Mouse (Mus musculus): ENCODE measurements around the gene Rnf130. TPM values are rescaled to one million over a fixed set of nuclear protein-coding genes. Genes with fewer than 3 reads are reported as not detected.

Gene Rnf130
- polyA plus RNA-seq, 1 experiment from 2014 or later, result 72.5 TPM

DNA sequence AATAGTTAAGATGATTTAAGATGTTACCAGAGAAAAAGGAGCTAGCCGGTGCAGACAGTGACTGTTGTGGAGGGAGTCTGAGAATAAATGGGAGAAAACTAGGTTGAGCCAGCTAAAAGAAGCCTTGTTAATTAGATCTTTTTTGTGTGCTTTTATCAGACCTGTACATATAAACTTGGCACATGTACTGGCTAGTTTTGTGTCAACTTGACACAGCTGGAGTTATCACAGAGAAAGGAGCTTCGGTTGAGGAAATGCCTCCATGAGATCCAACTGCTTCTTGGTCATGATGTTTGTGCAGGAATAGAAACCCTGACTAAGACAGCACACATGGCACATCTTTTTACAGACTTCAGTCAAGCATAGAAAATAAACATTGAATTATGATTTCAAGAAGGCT is 32.6 kb downstream of the Rnf130 start:
- 83% methylated on average over 2 of the region's 2 CpGs for WGBS
- Histone ChIP-seq H3K36me3 (ENCODE audit: control insufficient read depth, insufficient read depth, low read length) (peaks cover 6% of the 10 kb centered on the region; the same call in 1 of the 2 replicates), H3K9me3 (ENCODE audit: control insufficient read depth, low read length) (no peaks in the 10 kb centered on the region), H3K4me2 (ENCODE audit: low read length) (no peak overlapping the region), H3K4me1 (ENCODE audit: control insufficient read depth, insufficient read depth, low read length) (0 out of 2 replicates have a peak, but pooled peaks cover 2% of the 10 kb centered on the region), H3K9ac (replicated peaks; ENCODE audit: low read length) (no peak overlapping the region), H3K4me3 (replicated peaks; ENCODE audit: low read depth, low read length) (no peak overlapping the region), H3K27me3 (ENCODE audit: control insufficient read depth, insufficient read depth, low read length) (no peaks in the 10 kb centered on the region), H3K27ac (replicated peaks; ENCODE audit: low read depth, low read length) (no peak overlapping the region)
- ATAC-seq (ENCODE audit: low FRiP score, low TSS enrichment), result no peak
- DNase-seq, result no peak

DNA sequence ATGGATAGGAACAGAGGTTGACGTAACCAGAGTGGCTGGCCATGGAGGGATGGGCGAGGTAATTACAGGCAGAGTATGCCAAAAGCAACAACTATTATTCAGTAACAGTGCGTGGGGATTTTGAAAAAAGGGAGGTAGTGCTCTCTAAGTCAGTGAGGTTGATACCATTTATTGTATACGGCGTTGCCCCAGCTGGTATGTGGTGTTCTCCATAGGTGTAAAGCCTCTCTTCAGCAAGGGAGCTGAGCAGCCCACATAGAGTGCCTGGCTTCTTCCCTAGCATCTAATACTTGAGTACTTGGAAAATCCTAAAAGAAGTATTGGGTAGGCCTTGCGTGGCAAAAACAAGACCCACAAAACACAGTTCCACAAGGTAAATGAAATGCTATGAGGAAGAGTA is 33.1 kb downstream of the Rnf130 start:
- Histone ChIP-seq H3K9ac (replicated peaks; ENCODE audit: low read length) (no peak overlapping the region), H3K27me3 (ENCODE audit: control insufficient read depth, insufficient read depth, low read length) (no peaks in the 10 kb centered on the region), H3K27ac (replicated peaks; ENCODE audit: low read depth, low read length) (no peak overlapping the region), H3K9me3 (ENCODE audit: control insufficient read depth, low read length) (no peaks in the 10 kb centered on the region), H3K4me1 (ENCODE audit: control insufficient read depth, insufficient read depth, low read length) (0 out of 2 replicates have a peak, but pooled peaks cover 2% of the 10 kb centered on the region), H3K36me3 (ENCODE audit: control insufficient read depth, insufficient read depth, low read length) (peaks cover 6% of the 10 kb centered on the region; the same call in 1 of the 2 replicates), H3K4me3 (replicated peaks; ENCODE audit: low read depth, low read length) (no peak overlapping the region), H3K4me2 (ENCODE audit: low read length) (no peak overlapping the region)
- DNase-seq (no peak), ATAC-seq (ENCODE audit: low FRiP score, low TSS enrichment) (no peak)
- WGBS, result 97% methylated on average over 6 of the region's 6 CpGs

DNA sequence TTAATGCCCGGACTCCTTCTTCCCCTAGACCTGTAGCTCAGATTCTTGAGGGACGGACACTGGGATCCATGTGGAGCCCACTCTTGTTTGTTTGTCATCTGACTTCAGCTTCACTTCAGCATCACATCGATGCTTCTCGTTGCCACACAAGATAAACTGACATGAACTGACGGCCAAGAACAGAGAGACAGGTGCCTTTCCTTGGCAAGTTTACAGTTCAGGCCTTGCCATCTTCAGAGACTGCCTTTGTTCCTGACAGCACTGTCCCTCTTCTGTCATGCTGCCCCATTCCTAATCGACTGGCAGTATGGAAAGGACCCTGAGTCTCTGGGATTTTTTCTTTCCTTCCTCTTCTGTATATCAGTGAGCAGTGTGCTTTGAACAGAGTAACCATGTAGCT is 33.9 kb downstream of the Rnf130 start:
- peaks cover 4% of the 10 kb centered on the region; the same call in 1 of the 2 replicates for H3K36me3 ChIP-seq (ENCODE audit: control insufficient read depth, insufficient read depth, low read length)
- no peaks in the 10 kb centered on the region for H3K9me3 ChIP-seq (ENCODE audit: control insufficient read depth, low read length)
- 0 out of 2 replicates have a peak, but pooled peaks cover 2% of the 10 kb centered on the region for H3K4me1 ChIP-seq (ENCODE audit: control insufficient read depth, insufficient read depth, low read length)
- ATAC-seq (ENCODE audit: low FRiP score, low TSS enrichment), result no peak
- no peak overlapping the region for H3K4me2 ChIP-seq (ENCODE audit: low read length)
- 95% methylated on average over 6 of the region's 6 CpGs for WGBS
- DNase-seq, result no peak
- H3K27ac ChIP-seq (replicated peaks; ENCODE audit: low read depth, low read length), result no peak overlapping the region
- H3K9ac ChIP-seq (replicated peaks; ENCODE audit: low read length), result no peak overlapping the region
- no peak overlapping the region for H3K4me3 ChIP-seq (replicated peaks; ENCODE audit: low read depth, low read length)
- H3K27me3 ChIP-seq (ENCODE audit: control insufficient read depth, insufficient read depth, low read length), result no peaks in the 10 kb centered on the region

DNA sequence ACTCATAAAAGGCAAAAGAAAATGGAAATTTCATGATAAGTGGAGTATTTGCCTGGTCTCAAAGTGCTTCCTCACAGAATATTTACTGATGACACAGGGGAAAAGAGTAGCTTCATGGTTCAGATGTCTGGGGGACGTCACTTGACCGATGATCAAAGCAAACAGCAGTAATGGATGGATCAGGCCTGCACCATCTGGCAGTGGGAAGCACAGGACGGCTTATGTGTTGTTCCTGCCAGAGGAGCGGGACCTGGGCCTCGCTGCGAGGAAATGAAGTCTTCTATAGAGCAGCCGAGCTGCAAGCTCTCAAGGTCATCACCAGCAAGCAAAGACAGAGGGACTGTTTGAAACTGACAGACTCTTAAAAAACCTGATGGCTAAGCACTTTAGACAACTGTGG is 37.0 kb downstream of the Rnf130 start:
- H3K27me3 ChIP-seq (ENCODE audit: control insufficient read depth, insufficient read depth, low read length), result no peaks in the 10 kb centered on the region
- ATAC-seq (ENCODE audit: low FRiP score, low TSS enrichment) (no peak), DNase-seq (peak; percentile 24)
- 0 out of 2 replicates have a peak, but pooled peaks cover 2% of the 10 kb centered on the region for H3K4me1 ChIP-seq (ENCODE audit: control insufficient read depth, insufficient read depth, low read length)
- H3K9me3 ChIP-seq (ENCODE audit: control insufficient read depth, low read length), result no peaks in the 10 kb centered on the region
- no peak overlapping the region for H3K4me2 ChIP-seq (ENCODE audit: low read length)
- WGBS, result 47% methylated on average over 7 of the region's 7 CpGs
- no peaks in the 10 kb centered on the region for H3K36me3 ChIP-seq (ENCODE audit: control insufficient read depth, insufficient read depth, low read length)
- no peak overlapping the region for H3K27ac ChIP-seq (replicated peaks; ENCODE audit: low read depth, low read length)
- H3K4me3 ChIP-seq (replicated peaks; ENCODE audit: low read depth, low read length), result no peak overlapping the region
- H3K9ac ChIP-seq (replicated peaks; ENCODE audit: low read length), result no peak overlapping the region

DNA sequence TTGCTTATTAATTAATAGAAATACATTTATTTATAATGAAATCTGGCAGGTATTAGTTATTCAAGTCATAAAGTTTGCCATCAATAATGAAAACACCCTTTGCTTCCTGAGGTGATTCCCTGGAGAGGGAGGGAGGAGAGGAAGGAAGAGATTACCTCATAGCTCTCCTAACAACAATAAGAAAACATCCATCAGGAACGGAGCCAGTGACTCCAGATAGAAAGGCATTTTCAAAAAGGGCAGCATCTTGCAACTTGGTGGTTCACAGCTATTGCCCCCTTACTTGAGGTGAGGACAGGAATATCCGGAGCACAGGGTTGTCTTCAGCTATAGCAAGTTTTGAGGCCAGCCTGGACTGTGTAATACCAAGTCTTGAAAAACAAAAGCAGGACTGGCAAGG is 40.9 kb downstream of the Rnf130 start:
- Histone ChIP-seq H3K4me3 (replicated peaks; ENCODE audit: low read depth, low read length) (no peak overlapping the region), H3K27me3 (ENCODE audit: control insufficient read depth, insufficient read depth, low read length) (no peaks in the 10 kb centered on the region), H3K4me2 (ENCODE audit: low read length) (no peak overlapping the region), H3K9ac (replicated peaks; ENCODE audit: low read length) (no peak overlapping the region), H3K27ac (replicated peaks; ENCODE audit: low read depth, low read length) (no peak overlapping the region), H3K36me3 (ENCODE audit: control insufficient read depth, insufficient read depth, low read length) (no peaks in the 10 kb centered on the region), H3K4me1 (ENCODE audit: control insufficient read depth, insufficient read depth, low read length) (0 out of 2 replicates have a peak, but pooled peaks cover 2% of the 10 kb centered on the region), H3K9me3 (ENCODE audit: control insufficient read depth, low read length) (no peaks in the 10 kb centered on the region)
- WGBS, result 74% methylated on average over 2 of the region's 2 CpGs
- ATAC-seq (ENCODE audit: low FRiP score, low TSS enrichment), result no peak
- DNase-seq, result no peak

DNA sequence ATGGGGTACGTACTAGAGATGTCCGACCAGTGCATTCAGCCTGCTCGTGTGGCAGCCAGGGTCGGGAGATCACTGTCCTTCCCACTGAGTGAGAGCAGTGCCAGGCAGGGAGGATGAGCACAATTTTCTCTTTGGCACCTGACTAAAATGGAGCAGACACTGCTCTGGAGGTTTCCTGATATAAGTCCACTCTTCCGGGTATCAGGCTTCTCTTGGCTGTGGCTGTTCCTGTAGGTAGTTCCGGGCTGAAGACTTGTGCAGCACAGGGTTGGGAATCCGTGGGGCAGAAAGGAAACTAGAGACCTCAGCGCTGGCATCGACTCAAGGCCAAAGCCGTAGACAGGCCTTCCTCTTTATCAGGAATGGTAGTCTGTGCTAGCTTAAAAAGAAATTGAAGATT is 48.7 kb downstream of the Rnf130 start:
- DNase-seq (no peak), ATAC-seq (ENCODE audit: low FRiP score, low TSS enrichment) (no peak)
- no peaks in the 10 kb centered on the region for H3K9me3 ChIP-seq (ENCODE audit: control insufficient read depth, low read length)
- H3K36me3 ChIP-seq (ENCODE audit: control insufficient read depth, insufficient read depth, low read length), result peaks cover 10% of the 10 kb centered on the region
- 92% methylated on average over 10 of the region's 10 CpGs for WGBS
- H3K27ac ChIP-seq (replicated peaks; ENCODE audit: low read depth, low read length), result no peak overlapping the region
- no peak overlapping the region for H3K4me3 ChIP-seq (replicated peaks; ENCODE audit: low read depth, low read length)
- no peaks in the 10 kb centered on the region for H3K27me3 ChIP-seq (ENCODE audit: control insufficient read depth, insufficient read depth, low read length)
- H3K4me1 ChIP-seq (ENCODE audit: control insufficient read depth, insufficient read depth, low read length), result no peaks in the 10 kb centered on the region
- H3K4me2 ChIP-seq (ENCODE audit: low read length), result no peak overlapping the region
- H3K9ac ChIP-seq (replicated peaks; ENCODE audit: low read length), result no peak overlapping the region

DNA sequence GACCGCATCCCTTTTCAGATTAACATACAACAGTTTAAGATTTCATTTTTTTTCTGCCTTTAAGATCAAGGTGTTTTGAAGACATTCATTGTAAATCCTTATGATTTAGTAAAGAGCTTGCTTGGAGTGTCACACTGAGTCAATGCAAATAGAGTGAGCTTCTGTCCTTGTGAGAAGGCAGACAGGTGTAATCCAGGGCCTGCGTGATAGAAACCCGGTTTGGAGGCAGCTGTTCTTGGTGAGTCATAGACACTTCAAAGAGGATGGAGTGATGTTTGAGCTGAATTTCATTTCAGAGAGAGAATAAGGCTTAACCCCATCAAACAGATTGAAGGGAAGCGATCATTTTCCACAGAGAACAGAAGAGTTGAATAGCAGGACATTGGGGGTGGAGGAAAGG is 51.6 kb downstream of the Rnf130 start:
- H3K4me1 ChIP-seq (ENCODE audit: control insufficient read depth, insufficient read depth, low read length), result no peaks in the 10 kb centered on the region
- H3K9ac ChIP-seq (replicated peaks; ENCODE audit: low read length), result no peak overlapping the region
- no peak overlapping the region for H3K27ac ChIP-seq (replicated peaks; ENCODE audit: low read depth, low read length)
- H3K4me3 ChIP-seq (replicated peaks; ENCODE audit: low read depth, low read length), result no peak overlapping the region
- no peaks in the 10 kb centered on the region for H3K27me3 ChIP-seq (ENCODE audit: control insufficient read depth, insufficient read depth, low read length)
- no peak for DNase-seq
- WGBS, result 79% methylated on average over 4 of the region's 4 CpGs
- no peak overlapping the region for H3K4me2 ChIP-seq (ENCODE audit: low read length)
- no peak for ATAC-seq (ENCODE audit: low FRiP score, low TSS enrichment)
- peaks cover 4% of the 10 kb centered on the region for H3K36me3 ChIP-seq (ENCODE audit: control insufficient read depth, insufficient read depth, low read length)
- H3K9me3 ChIP-seq (ENCODE audit: control insufficient read depth, low read length), result no peaks in the 10 kb centered on the region

DNA sequence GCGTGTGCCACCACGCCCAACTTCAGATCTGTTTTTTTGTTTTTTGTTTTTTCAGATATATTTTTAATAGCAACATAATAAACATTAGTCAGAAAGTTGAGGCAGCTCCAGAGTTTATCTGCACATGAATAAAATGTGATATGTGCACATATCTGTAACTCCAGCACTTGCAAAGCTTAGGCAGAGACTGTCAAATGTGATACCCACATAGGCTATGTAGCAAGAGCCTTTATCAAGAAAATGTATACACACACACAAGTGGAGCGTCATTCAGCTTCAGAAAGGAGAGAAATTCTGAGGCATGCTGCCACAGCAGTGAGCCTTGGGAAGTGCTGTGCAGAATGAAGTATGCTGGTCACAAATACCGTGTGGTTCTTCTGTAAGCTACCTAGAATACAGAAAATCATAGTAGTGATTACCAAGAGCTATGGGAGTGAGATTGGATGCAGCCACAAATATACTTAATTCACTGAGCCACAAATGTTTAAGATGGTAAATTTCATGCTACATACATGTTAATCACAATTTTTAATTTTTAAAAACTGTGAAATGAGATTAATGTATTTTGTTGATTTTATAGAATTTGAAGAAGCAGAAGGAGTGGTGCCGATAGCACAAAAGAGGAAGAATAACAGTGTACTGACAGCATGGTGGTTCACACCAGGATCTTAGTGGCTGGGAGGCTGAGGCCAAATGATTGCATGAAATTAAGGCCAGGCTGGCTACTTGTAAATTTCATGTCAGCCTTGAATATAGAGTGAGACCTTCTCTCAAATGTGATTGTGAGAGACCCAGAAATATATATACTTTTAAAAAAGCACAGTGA is 56.4 kb downstream of the Rnf130 start:
- H3K4me3 ChIP-seq (replicated peaks; ENCODE audit: low read depth, low read length), result no peak overlapping the region
- 93% methylated on average over 5 of the region's 5 CpGs for WGBS
- DNase-seq (no peak), ATAC-seq (ENCODE audit: low FRiP score, low TSS enrichment) (no peak)
- H3K36me3 ChIP-seq (ENCODE audit: control insufficient read depth, insufficient read depth, low read length), result peaks cover 13% of the 10 kb centered on the region
- H3K4me1 ChIP-seq (ENCODE audit: control insufficient read depth, insufficient read depth, low read length), result no peaks in the 10 kb centered on the region
- H3K4me2 ChIP-seq (ENCODE audit: low read length), result no peak overlapping the region
- H3K27me3 ChIP-seq (ENCODE audit: control insufficient read depth, insufficient read depth, low read length), result no peaks in the 10 kb centered on the region
- no peak overlapping the region for H3K27ac ChIP-seq (replicated peaks; ENCODE audit: low read depth, low read length)
- H3K9ac ChIP-seq (replicated peaks; ENCODE audit: low read length), result no peak overlapping the region
- no peaks in the 10 kb centered on the region for H3K9me3 ChIP-seq (ENCODE audit: control insufficient read depth, low read length)

DNA sequence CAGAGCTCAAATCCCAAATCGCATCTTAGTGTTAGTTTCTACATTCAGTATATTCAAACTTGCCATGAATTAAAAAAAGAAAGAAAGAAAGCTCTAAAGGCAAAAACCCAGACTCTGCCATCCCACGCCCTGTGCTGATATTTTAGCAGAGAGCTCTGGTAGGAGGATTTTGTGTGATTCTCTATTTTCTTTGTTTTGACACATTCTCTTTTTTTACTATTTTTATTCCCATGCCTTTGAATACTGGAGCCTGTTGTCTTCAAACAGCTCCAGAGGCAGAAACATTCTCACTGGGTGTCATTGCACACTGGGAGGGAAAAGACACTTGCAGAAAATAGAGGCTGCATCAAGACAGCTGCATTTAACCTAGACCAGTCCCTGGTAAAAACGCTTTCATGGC is 61.1 kb downstream of the Rnf130 start:
- peaks cover 47% of the 10 kb centered on the region for H3K36me3 ChIP-seq (ENCODE audit: control insufficient read depth, insufficient read depth, low read length)
- no peak overlapping the region for H3K4me2 ChIP-seq (ENCODE audit: low read length)
- DNase-seq (no peak), ATAC-seq (ENCODE audit: low FRiP score, low TSS enrichment) (no peak)
- H3K9me3 ChIP-seq (ENCODE audit: control insufficient read depth, low read length), result no peaks in the 10 kb centered on the region
- 92% methylated on average over 3 of the region's 3 CpGs for WGBS
- H3K27me3 ChIP-seq (ENCODE audit: control insufficient read depth, insufficient read depth, low read length), result no peaks in the 10 kb centered on the region
- H3K27ac ChIP-seq (replicated peaks; ENCODE audit: low read depth, low read length), result no peak overlapping the region
- H3K4me3 ChIP-seq (replicated peaks; ENCODE audit: low read depth, low read length), result no peak overlapping the region
- peaks cover 10% of the 10 kb centered on the region for H3K4me1 ChIP-seq (ENCODE audit: control insufficient read depth, insufficient read depth, low read length)
- H3K9ac ChIP-seq (replicated peaks; ENCODE audit: low read length), result no peak overlapping the region
